In genomic region chr6:125433704-125434447, GRCm38 (mm10) we compare ENCODE assay signal across 14 mouse cellular contexts. TPM values are rescaled to one million over a fixed set of nuclear protein-coding genes. Genes with fewer than 3 reads are reported as not detected.
A peak's percentile ranks its signal among the peaks of the same experiment; 100 is the strongest.
DNase-seq lines count a peak whose midpoint lies in the region; ATAC-seq and TF ChIP-seq lines count a peak whose summit lies in the region.
"Had no signal": no experiment of that assay in that cellular context is flagged by ENCODE, and none has a peak within 500 bp of the region (broad histone marks: within the 10 kb centered on the region; RNA-seq: fewer than 3 reads in every experiment).

No protein-coding gene starts in this region.

- no peak for TF ChIP-seq CTCF in left cerebral cortex, adult 2 months (IDR thresholded peaks at IDR 0.05)

- peak; percentile 59 for ATAC-seq in lung, embryonic 15.5 days (ENCODE audit: borderline replicate concordance, extremely low read depth, low FRiP score, low TSS enrichment)
- peak; percentile 86 for ATAC-seq in stomach, embryonic 16.5 days (ENCODE audit: insufficient read depth, low FRiP score)
- ATAC-seq in kidney, embryonic 16.5 days (ENCODE audit: low FRiP score, low TSS enrichment): no peak

- no peak overlapping the region for H3K9ac ChIP-seq in lung, embryonic 15.5 days
- H3K9ac ChIP-seq in stomach, embryonic 16.5 days (ENCODE audit: low read length): no peak overlapping the region
- H3K9ac ChIP-seq in kidney, embryonic 16.5 days (replicated peaks; ENCODE audit: low read length): no peak overlapping the region
- H3K9ac ChIP-seq: hindbrain, embryonic 13.5 days had no signal

- no peak overlapping the region for H3K4me2 ChIP-seq in lung, embryonic 15.5 days
- no peak overlapping the region for H3K4me2 ChIP-seq in stomach, embryonic 16.5 days (ENCODE audit: low read depth, low read length)
- no peak overlapping the region for H3K4me2 ChIP-seq in kidney, embryonic 16.5 days (replicated peaks; ENCODE audit: low read depth, low read length)
- H3K4me2 ChIP-seq: hindbrain, embryonic 13.5 days; liver, embryonic 11.5 days had no signal

- peaks cover 4% of the 10 kb centered on the region; the same call in 1 of the 2 replicates for H3K4me1 ChIP-seq in lung, embryonic 15.5 days
- H3K4me1 ChIP-seq in stomach, embryonic 16.5 days (ENCODE audit: control insufficient read depth, insufficient read depth, low read length): 0 out of 2 replicates have a peak, but pooled peaks cover 11% of the 10 kb centered on the region
- H3K4me1 ChIP-seq in kidney, embryonic 16.5 days (ENCODE audit: insufficient read depth, low read length): peaks cover 10% of the 10 kb centered on the region

- intact Hi-C loops in left cerebral cortex, adult 2 months (cut with DNase I): no loop called here

- no peak overlapping the region for H3K4me3 ChIP-seq in lung, embryonic 15.5 days
- no peak overlapping the region for H3K4me3 ChIP-seq in stomach, embryonic 16.5 days (replicated peaks; ENCODE audit: low read length)
- no peak overlapping the region for H3K4me3 ChIP-seq in kidney, embryonic 16.5 days (ENCODE audit: low read length)
- H3K4me3 ChIP-seq in left cerebral cortex, adult 2 months: no peak overlapping the region
- H3K4me3 ChIP-seq: erythroblast, embryonic 14.5 days; hindbrain, embryonic 13.5 days had no signal

- no peaks in the 10 kb centered on the region for H3K9me3 ChIP-seq in lung, embryonic 15.5 days
- no peaks in the 10 kb centered on the region for H3K9me3 ChIP-seq in stomach, embryonic 16.5 days (replicated peaks; ENCODE audit: control insufficient read depth, low read length)
- no peaks in the 10 kb centered on the region for H3K9me3 ChIP-seq in kidney, embryonic 16.5 days (ENCODE audit: low read length)
- H3K9me3 ChIP-seq: hindbrain, embryonic 13.5 days had no signal

- H3K27me3 ChIP-seq in lung, embryonic 15.5 days: no peaks in the 10 kb centered on the region
- H3K27me3 ChIP-seq in stomach, embryonic 16.5 days (ENCODE audit: control insufficient read depth, insufficient read depth, low read length): no peaks in the 10 kb centered on the region
- H3K27me3 ChIP-seq in kidney, embryonic 16.5 days (ENCODE audit: insufficient read depth, low read length): no peaks in the 10 kb centered on the region
- H3K27me3 ChIP-seq: hindbrain, embryonic 13.5 days had no signal

- WGBS in lung, embryonic 15.5 days: 55% methylated on average over 6 of the region's 6 CpGs
- whole genome bisulfite sequencing in stomach, embryonic 16.5 days: 65% methylated on average over 6 of the region's 6 CpGs
- 70% methylated on average over 6 of the region's 6 CpGs for WGBS in kidney, embryonic 16.5 days

- H3K36me3 ChIP-seq in lung, embryonic 15.5 days: no peaks in the 10 kb centered on the region
- H3K36me3 ChIP-seq in stomach, embryonic 16.5 days (ENCODE audit: control insufficient read depth, insufficient read depth, low read length): no peaks in the 10 kb centered on the region
- H3K36me3 ChIP-seq in kidney, embryonic 16.5 days (ENCODE audit: insufficient read depth, low read length): no peaks in the 10 kb centered on the region
- H3K36me3 ChIP-seq: hindbrain, embryonic 13.5 days had no signal

- peak overlapping the region; percentile 46 for H3K27ac ChIP-seq in lung, embryonic 15.5 days
- H3K27ac ChIP-seq in stomach, embryonic 16.5 days (ENCODE audit: low read length): peak overlapping the region; percentile 63
- H3K27ac ChIP-seq in kidney, embryonic 16.5 days (ENCODE audit: low read length): no peak overlapping the region
- H3K27ac ChIP-seq in left cerebral cortex, adult 2 months: no peak overlapping the region
- H3K27ac ChIP-seq: hindbrain, embryonic 13.5 days had no signal

- peak; percentile 11 for DNase-seq in kidney, postnatal 10 days
- DNase-seq in kidney, postnatal 36 days: no peak
- peak; percentile 81 for DNase-seq in MEL-GATA-1-ER (ENCODE audit: extremely low read depth, low read depth)
- no peak for DNase-seq in urinary bladder, postnatal 4 days (ENCODE audit: low spot score in 2 of 2)
- DNase-seq in left cerebral cortex, adult 2 months (ENCODE audit: extremely low spot score in 1 of 2, low spot score in 2 of 2): no peak
- DNase-seq: cerebellum, postnatal 10 days; gastrocnemius, postnatal 10 days; layer of hippocampus, adult 9-11 months had no signal

RNA-seq across cellular contexts. Expression of gene Plekhg6, which starts 53.3 kb away (rescaled TPM):
- polyA plus RNA-seq in lung, embryonic 15.5 days (2015; fragmentation: Nextera tagmentation; extraction: Ambion mirVana): 0.31 and 0.36 TPM in 2 replicates
- polyA plus RNA-seq in stomach, embryonic 16.5 days (2015; fragmentation: Nextera tagmentation; extraction: Ambion mirVana): 6.3 and 8.2 TPM in 2 replicates
- polyA plus RNA-seq in kidney, embryonic 16.5 days (2015; fragmentation: Nextera tagmentation; extraction: Ambion mirVana): 4.9 and 6.0 TPM in 2 replicates
- under 1 TPM; 0.30 to 0.34 TPM for total RNA-seq in left cerebral cortex, adult 2 months (2021)
- polyA plus RNA-seq: erythroblast, embryonic 14.5 days had no signal

Comparison
In these comparisons a context has a peak if more than half of its experiments do, and no peak if none do; other contexts are left out.
1. DNase-seq: peak in kidney, postnatal 10 days (single experiment) and MEL-GATA-1-ER (single experiment); none in kidney, postnatal 36 days (0 of 2), urinary bladder, postnatal 4 days (0 of 2) and left cerebral cortex, adult 2 months (0 of 2).
2. H3K27ac ChIP-seq: peak in lung, embryonic 15.5 days (single experiment) and stomach, embryonic 16.5 days (single experiment); none in kidney, embryonic 16.5 days (single experiment) and left cerebral cortex, adult 2 months (single experiment).